Mouse (Mus musculus) lung, adult 2 months (tissue): ENCODE measurements at regions not wholly inside any gene's neighbourhood (a gene's known extent, or its start where the extent isn't known, plus 50 kb on each side); places are given as distances from the start of the nearest gene placed in this dataset.

Source experiments
- DNase-seq: peaks from one replicate; pipeline ENCODE4 v3.0.0; 2022
- H3K4me1 ChIP-seq: fragments of 200-500 bp; 2 replicates; pipeline ENCODE4 v1.6.1; 2011; ENCODE audit warnings: low read length; ENCODE audit not compliant: control insufficient read depth, insufficient read depth
- H3K4me3 ChIP-seq: fragments of 200-500 bp; replicated peaks from 2 replicates; pipeline ENCODE3; 2011; ENCODE audit warnings: low read depth, mild to moderate bottlenecking, control low read depth, low read length; ENCODE audit errors: extremely low read depth
- CTCF ChIP-seq: fragments of 200-500 bp; IDR thresholded peaks from 2 replicates; pipeline ENCODE4 v1.5.1; 2011; ENCODE audit warnings: mild to moderate bottlenecking, low read length, control low read depth; ENCODE audit not compliant: insufficient read depth
- POLR2A ChIP-seq: fragments of 200-500 bp; IDR thresholded peaks from 2 replicates; pipeline ENCODE4 v1.6.1; 2011; ENCODE audit warnings: low read depth, mild to moderate bottlenecking, control low read depth, low read length, borderline replicate concordance; ENCODE audit errors: extremely low read depth
- WGBS: fragments of 180-500 bp; shearing (Covaris S2); methylation state at CpG from one replicate; pipeline ENCODE4 v1.1.7; 2018; 5-methylcytosine and 5-hydroxymethylcytosine counted together

GRCm38 (mm10) chr16:90565182-90565581 is 162.0 kb downstream of the Mis18a start:
- TF ChIP-seq CTCF (no peak), POLR2A (no peak)
- H3K4me3 ChIP-seq: no peak overlapping the region
- H3K4me1 ChIP-seq: no peaks in the 10 kb centered on the region
- no peak for DNase-seq
- WGBS: 37% methylated on average over 2 of the region's 2 CpGs

GRCm38 (mm10) chr16:90553120-90553519 is 167.3 kb downstream of the Hunk start:
- WGBS: 88% methylated on average over 7 of the region's 7 CpGs
- Histone ChIP-seq H3K4me3 (no peak overlapping the region), H3K4me1 (no peaks in the 10 kb centered on the region)
- DNase-seq: no peak
- no peak for TF ChIP-seq CTCF
- TF ChIP-seq POLR2A: no peak

GRCm38 (mm10) chr16:90551041-90551440 is 165.2 kb downstream of the Hunk start:
- no peaks in the 10 kb centered on the region for H3K4me1 ChIP-seq
- no peak for TF ChIP-seq POLR2A
- TF ChIP-seq CTCF: no peak
- WGBS: 63% methylated on average over 3 of the region's 3 CpGs
- H3K4me3 ChIP-seq: no peak overlapping the region
- DNase-seq: no peak

DNA sequence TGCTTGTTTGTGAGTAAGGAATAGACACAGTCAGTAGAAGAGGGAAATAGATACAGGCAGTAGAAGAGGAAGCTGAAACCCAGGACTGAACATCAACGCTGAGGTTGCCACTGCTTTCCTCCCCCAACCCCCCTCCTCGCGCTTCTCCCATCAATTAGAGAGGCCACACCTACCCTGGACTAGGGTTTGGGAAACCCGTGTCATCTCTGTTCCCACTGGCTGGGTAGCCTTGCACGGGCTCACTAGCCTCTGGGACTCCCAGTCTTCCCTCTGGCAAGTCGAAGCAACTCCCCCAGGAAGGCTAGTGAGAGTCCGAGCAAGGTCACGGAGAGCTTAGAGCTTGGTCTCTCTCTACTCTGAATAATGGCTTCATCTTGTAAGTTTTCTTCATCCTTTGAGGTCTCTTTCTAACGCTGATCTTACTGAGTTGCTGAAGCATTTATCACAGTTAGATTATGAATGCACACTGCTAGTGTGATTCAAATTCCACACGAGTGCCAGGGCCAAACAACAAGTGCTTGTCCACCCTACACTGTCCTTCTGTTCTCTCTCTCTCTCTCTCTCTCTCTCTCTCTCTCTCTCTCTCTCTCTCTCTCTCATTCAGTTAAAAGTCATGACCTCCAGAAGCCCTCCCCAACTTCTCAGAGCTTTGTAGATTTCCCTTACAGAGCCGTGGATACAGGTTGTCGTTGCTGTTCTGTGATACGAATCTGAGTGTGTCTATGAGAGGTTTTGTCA is 164.4 kb downstream of the Hunk start:
- TF ChIP-seq POLR2A (no peak), CTCF (no peak)
- no peak for DNase-seq
- Histone ChIP-seq H3K4me1 (no peaks in the 10 kb centered on the region), H3K4me3 (no peak overlapping the region)
- 59% methylated on average over 13 of the region's 13 CpGs for WGBS
